Mouse (Mus musculus) CH12F3 (cell line): ENCODE results near the gene Numb.
"Not testable (repeated sequence)": the region's sequence is repeated elsewhere in the genome, so short reads cannot be mapped to it uniquely, and the experiment has no call there.

Experiments used
- in situ Hi-C: fragments of 300-500 bp; cut with MboI; formaldehyde crosslinking; loops from 2 replicates; pipeline ENCODE4 v1.14.3; 2020; ENCODE audit warnings: low sequenced_read_pairs

The Numb gene

DNA sequence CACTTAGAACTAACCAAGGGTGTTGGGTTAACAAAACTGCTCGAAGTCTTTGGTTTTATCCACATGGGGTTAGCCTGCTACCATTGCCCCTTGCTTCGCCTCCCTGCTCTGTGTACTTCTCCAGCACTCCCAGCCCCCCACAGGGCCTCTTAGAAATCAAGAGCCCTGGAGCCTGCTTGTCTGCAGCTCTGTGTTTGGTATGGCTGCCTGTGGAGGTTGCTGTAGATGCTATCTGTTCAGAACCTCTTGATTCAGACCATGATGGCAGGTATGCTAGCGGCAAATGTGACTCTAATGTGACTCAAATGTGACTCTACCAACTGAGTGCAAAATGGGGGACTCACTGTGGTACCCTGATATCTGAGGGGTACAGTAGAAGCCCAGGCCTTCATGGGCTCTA lies 2.6 kb upstream of the Numb start:
- in situ Hi-C loops = no loop called here

GRCm38 (mm10) chr12:83923486-83923859 lies 1.7 kb upstream of the Numb start:
- in situ Hi-C loops = no loop called here

- in situ Hi-C loops = no loop called here
Observed at GRCm38 (mm10) chr12:83922724-83923485, 1.2 kb upstream of the Numb start.

DNA sequence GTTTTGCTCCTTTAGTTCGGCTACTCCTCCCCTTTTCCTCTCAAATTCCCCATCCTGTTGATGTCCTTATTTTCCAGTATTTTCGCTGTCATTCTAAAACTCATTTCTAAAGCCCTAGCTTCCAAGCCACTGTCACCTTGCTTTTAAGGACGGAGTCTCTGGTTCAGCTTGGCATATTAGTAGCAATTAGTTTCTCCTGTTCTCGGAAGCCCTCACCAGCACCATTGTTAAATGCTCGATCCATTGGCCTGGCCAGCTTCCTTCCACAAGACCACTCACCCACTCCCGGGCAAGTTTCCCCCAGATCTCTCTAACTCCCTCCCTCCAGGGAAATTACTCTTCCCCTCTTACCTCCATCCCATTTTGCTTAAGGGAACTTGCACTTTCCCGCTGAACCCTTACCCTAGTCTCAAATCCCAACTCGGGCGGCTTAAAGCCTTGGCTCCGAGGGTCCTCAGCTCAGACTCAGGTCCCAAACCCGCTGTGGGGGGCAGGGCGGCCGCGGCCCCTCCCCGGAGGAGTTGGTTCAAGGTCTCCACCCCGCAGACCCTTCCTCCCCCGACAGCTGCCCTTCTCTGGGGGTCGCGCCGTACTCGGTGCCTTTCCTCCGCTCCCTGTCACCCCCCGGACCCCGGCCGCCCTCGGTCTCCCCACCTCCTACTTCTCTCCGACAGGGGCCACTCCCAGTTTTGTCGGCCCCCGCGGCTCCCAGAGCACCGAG lies 853 bp downstream of the Numb start:
- in situ Hi-C loops = no loop called here

GRCm38 (mm10) chr12:83916884-83917283 lies 4.8 kb downstream of the Numb start:
- in situ Hi-C loops = no loop called here

- in situ Hi-C loops = no loop called here
Observed at GRCm38 (mm10) chr12:83914797-83915196, 6.9 kb downstream of the Numb start.

GRCm38 (mm10) chr12:83914202-83914740 lies 7.5 kb downstream of the Numb start:
- in situ Hi-C loops = no loop called here

GRCm38 (mm10) chr12:83910451-83910850 lies 11.3 kb downstream of the Numb start:
- in situ Hi-C loops = no loop called here

DNA sequence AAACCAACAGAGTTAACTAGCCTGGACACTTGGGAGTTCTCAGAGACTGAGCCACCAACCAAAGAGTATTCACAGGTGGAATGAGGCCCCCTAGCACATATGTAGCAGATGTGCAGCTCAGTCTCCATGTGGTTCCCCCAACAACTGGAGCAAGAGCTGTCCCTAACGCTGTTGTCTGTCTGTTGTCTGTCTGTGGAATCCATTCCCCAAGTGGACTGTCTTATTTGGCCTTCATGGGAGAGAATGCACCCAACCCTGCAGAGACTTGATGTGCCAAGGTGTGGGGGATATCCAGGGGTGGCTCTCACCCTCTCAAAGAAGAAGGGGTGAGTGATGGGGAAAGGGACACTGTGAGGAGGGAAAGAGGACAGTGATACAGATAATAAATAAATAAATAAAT lies 28.8 kb downstream of the Numb start:
- in situ Hi-C loops = no loop called here

DNA sequence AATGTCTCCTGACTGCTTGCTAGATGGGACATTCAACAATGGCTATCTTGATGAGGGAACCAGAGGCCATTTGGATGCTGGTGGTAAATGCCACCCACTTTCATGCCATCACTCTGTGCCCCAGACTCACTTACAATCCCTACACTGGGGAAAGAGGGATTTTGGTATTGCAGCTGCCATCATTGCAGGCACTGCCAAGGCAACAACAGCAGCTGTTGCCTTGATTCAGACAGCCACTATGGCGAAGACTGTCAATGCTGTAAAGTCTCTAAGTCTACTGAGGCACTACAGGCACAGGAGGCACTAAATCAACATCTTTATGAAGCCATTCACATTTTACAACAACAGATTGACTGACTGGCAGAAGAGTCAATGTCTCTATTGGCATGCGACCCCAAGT lies 30.5 kb downstream of the Numb start:
- in situ Hi-C loops = no loop called here

DNA sequence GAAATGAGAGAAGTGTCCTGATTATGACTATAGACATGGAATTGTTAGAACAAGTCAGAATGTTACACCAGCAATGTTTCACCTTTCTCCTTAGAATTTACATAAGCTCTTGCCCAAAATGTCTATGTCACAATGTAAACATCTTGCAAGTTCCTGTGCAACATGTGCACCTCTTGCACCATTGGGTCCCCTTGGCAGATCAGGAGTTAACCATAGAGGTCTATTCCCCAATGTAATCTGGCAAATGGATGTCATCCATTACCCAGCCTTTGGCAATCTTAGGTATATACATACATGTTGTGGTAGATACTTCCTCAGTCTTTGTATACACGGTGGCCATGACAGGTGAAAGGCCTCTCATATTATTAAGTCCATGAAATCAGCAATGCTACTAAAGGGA lies 32.6 kb downstream of the Numb start:
- in situ Hi-C loops = no loop called here

- in situ Hi-C loops = no loop called here
Observed at GRCm38 (mm10) chr12:83885516-83886285, 36.0 kb downstream of the Numb start.

GRCm38 (mm10) chr12:83885065-83885464 lies 36.7 kb downstream of the Numb start:
- in situ Hi-C loops = not testable (repeated sequence)

GRCm38 (mm10) chr12:83882503-83882902 lies 39.2 kb downstream of the Numb start:
- in situ Hi-C loops = no loop called here

DNA sequence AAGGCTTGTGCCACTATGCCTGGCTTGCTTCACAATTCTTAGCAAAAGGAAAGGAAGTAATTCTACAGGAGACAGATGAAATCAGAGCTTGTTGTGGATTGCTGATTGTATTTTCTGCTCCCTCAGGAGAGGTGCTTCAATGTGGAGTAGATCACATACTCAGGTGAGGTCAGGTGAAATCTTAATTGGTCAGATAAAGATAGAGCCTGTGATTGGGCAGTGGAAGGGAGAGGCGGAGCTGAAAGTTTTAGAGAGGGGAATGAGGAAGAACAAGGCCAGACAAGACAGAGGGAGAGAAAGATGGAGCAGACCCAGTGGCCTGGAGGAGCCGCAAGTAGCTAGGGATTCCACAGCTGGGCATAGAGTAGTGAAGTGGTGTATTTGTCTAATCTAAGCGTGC lies 39.6 kb downstream of the Numb start:
- in situ Hi-C loops = no loop called here

- in situ Hi-C loops = no loop called here
Observed at GRCm38 (mm10) chr12:83880913-83881312, 40.8 kb downstream of the Numb start.

GRCm38 (mm10) chr12:83875097-83875496 lies 46.6 kb downstream of the Numb start:
- in situ Hi-C loops = no loop called here

GRCm38 (mm10) chr12:83874597-83874996 lies 47.1 kb downstream of the Numb start:
- in situ Hi-C loops = no loop called here

- in situ Hi-C loops = no loop called here
Observed at GRCm38 (mm10) chr12:83864501-83864900, 57.2 kb downstream of the Numb start.

DNA sequence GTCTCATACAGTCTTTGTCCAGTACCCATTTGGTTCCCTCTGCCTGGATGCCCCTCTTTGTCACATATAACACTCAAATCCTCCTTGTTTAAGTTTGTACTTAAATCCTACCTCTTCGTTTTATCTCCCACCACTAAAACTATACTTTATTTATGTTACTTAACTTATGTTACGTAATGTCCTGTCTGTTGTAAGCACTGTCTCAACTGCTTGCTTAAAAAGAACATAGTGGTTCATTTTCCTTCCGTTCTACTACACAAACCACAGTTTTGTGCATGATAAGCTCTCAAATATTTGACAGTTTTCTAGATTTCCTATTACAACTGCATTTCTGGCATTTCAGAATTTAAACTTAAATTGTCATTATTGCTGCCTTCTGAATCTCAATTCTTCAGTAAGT lies 59.9 kb downstream of the Numb start:
- in situ Hi-C loops = no loop called here

- in situ Hi-C loops = no loop called here
Observed at GRCm38 (mm10) chr12:83860688-83861087, 61.0 kb downstream of the Numb start.
